Mouse (Mus musculus) CH12.LX (cell line): ENCODE measurements at regions not wholly inside any gene's neighbourhood (a gene's known extent, or its start where the extent isn't known, plus 50 kb on each side); places are given as distances from the start of the nearest gene placed in this dataset.

ENCODE experiments used
- BHLHE40 ChIP-seq: IDR thresholded peaks from 2 replicates; pipeline ENCODE4 v1.6.1; 2011; ENCODE audit warnings: mild to moderate bottlenecking, low read depth, low read length, improper control_type of control experiment
- CTCF ChIP-seq, 2 experiments: IDR thresholded peaks in 1 of 2; conservative IDR thresholded peaks in 1 of 2; 2 replicates each; pipeline ENCODE4 v1.5.1; 2011 to 2012; ENCODE audit warnings: low read depth in 2 of 2, low read length in 2 of 2, improper control_type of control experiment in 1 of 2, inconsistent platforms in 1 of 2, mild to moderate bottlenecking in 1 of 2, moderate library complexity in 1 of 2
- E2F4 ChIP-seq: IDR thresholded peaks from 2 replicates; pipeline ENCODE4 v1.6.1; 2011; ENCODE audit warnings: low read depth, low read length, improper control_type of control experiment; ENCODE audit not compliant: insufficient replicate concordance
- HCFC1 ChIP-seq: IDR thresholded peaks from 2 replicates; pipeline ENCODE4 v1.6.1; 2012; ENCODE audit warnings: low read depth, mild to moderate bottlenecking, inconsistent platforms, low read length, improper control_type of control experiment
- MAFK ChIP-seq: IDR thresholded peaks from 2 replicates; pipeline ENCODE4 v1.6.1; 2011; ENCODE audit warnings: low read length, improper control_type of control experiment; ENCODE audit not compliant: insufficient replicate concordance
- PAX5 ChIP-seq: IDR thresholded peaks from 2 replicates; pipeline ENCODE4 v1.6.1; 2012; ENCODE audit warnings: low read length, inconsistent platforms, mixed read lengths
- POLR2A ChIP-seq: IDR thresholded peaks from 2 replicates; pipeline ENCODE4 v1.6.1; 2011; ENCODE audit warnings: low read depth, mild to moderate bottlenecking, improper control_type of control experiment, low read length
- POLR2AphosphoS2 ChIP-seq: IDR thresholded peaks from 2 replicates; pipeline ENCODE4 v1.6.1; 2011; ENCODE audit warnings: low read depth, low read length, improper control_type of control experiment
- TBP ChIP-seq: conservative IDR thresholded peaks from 2 replicates; pipeline ENCODE4 v1.6.1; 2011; ENCODE audit warnings: low read depth, low read length, improper control_type of control experiment
- ZC3H11A ChIP-seq: IDR thresholded peaks from 2 replicates; pipeline ENCODE4 v1.6.1; 2012; ENCODE audit warnings: low read depth, mild to moderate bottlenecking, inconsistent platforms, low read length, improper control_type of control experiment

- TF ChIP-seq POLR2AphosphoS2 (no peak), TBP (no peak), POLR2A (no peak), PAX5 (no peak), MAFK (no peak), CTCF (conservative IDR thresholded peaks at IDR 0.05 in 1 of 2, IDR thresholded peaks at IDR 0.05 in 1 of 2; ENCODE audit: low read depth in 2 of 2, low read length in 2 of 2) (peak in 1 of 2 experiments; percentile 30; a peak in 2 of 4 replicates), BHLHE40 (no peak), E2F4 (no peak), HCFC1 (no peak), ZC3H11A (no peak)
Observed at GRCm38 (mm10) chrX:21428081-21428480, 56.3 kb upstream of the Agtr2 start.
